Mouse (Mus musculus): ENCODE results near the gene Bcl6b. TPM values are rescaled to one million over a fixed set of nuclear protein-coding genes. Genes with fewer than 3 reads are reported as not detected.

Bcl6b gene
- total and polyA plus RNA-seq, 2 experiments from 2014 or later: 2.4 to 5.0 TPM

DNA sequence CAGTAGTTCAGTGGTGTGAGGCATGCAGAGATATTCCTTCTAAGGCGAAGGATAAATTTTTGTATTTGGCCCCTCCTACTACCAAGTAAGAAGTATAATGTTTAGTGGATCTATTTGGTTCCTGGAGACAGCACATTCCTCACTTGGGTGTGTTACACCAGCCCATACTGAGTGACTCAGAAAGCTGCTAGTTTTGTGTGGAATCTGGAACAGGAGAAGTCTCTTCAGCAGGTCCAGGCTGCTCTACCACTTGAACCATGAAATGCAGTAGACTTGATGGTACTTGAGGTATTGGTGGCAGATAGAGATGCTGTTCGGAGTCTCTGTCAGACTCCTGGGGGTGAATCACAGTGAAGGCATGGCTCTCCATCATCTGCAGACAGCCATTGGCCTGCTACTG is 18.9 kb downstream of the Bcl6b start:
- 0 out of 2 replicates have a peak, but pooled peaks cover 7% of the 10 kb centered on the region for H3K4me1 ChIP-seq (ENCODE audit: insufficient read depth, low read length)
- ATAC-seq: no peak
- H3K36me3 ChIP-seq (ENCODE audit: insufficient read depth, low read length): no peaks in the 10 kb centered on the region
- TF ChIP-seq CTCF (IDR thresholded peaks at IDR 0.05; ENCODE audit: low read depth): no peak
- H3K9me3 ChIP-seq (ENCODE audit: low read length): no peaks in the 10 kb centered on the region
- H3K9ac ChIP-seq (replicated peaks; ENCODE audit: low read length): no peak overlapping the region
- no peak overlapping the region for H3K27ac ChIP-seq
- H3K4me2 ChIP-seq (ENCODE audit: low read depth, low read length): no peak overlapping the region
- no peak for DNase-seq (ENCODE audit: low spot score)
- H3K4me3 ChIP-seq (ENCODE audit: low read length): no peak overlapping the region
- WGBS: 88% methylated on average over 2 of the region's 2 CpGs
- no peaks in the 10 kb centered on the region for H3K27me3 ChIP-seq (ENCODE audit: insufficient read depth, low read length)

DNA sequence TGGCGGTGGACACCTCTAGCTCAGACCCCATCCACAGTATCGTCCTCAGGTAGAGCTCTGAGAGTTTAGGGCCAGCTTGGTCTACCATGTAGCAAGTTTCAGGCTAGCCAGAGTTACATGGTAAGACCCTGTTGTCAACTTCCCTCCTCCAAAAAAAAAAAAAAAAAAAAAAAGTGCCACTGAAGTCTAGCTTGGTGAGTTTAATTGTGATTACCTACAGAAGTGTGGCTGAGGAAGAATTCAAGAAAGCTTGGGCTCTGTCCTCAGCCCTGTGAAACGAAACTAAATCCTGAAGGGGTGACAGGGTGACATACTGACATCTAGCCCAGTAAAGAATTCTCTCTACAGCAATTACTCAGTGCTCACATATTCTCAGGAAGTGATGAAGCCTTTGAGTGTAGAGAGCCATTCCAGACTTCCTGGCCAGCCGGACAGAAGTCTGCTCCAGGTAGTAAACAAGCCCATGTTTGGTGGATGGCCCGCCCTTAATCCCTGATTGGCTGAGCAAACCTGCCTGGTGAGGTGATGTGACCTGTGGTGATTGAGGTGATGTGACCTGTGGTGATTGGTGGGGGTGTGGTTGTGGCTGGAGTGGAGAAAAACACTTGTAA is 20.7 kb downstream of the Bcl6b start:
- ATAC-seq: no peak
- 80% methylated on average over 5 of the region's 5 CpGs for WGBS

DNA sequence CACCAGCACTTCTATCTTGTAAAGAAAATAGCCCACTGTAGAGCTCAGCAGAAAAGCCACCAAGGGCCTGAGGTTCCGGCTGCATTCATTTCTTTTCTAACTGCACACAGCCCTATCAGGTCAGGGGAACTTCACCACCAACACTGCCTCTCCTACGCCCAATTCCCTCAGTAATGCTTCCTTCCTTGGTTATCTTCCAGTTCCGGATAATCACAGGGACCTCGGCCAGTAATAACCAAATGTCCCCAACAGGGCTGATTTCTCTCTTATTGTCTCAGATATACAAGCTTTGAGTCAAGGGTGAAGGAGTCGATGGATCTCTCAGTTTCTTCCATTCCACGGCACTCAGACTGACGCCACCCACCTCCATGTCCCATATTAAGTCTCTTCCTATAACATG is 22.3 kb downstream of the Bcl6b start:
- no peak for TF ChIP-seq CTCF (IDR thresholded peaks at IDR 0.05; ENCODE audit: low read depth)
- Histone ChIP-seq H3K36me3 (ENCODE audit: insufficient read depth, low read length) (no peaks in the 10 kb centered on the region), H3K4me1 (ENCODE audit: insufficient read depth, low read length) (no peaks in the 10 kb centered on the region), H3K27me3 (ENCODE audit: insufficient read depth, low read length) (no peaks in the 10 kb centered on the region), H3K9ac (replicated peaks; ENCODE audit: low read length) (no peak overlapping the region), H3K9me3 (ENCODE audit: low read length) (no peaks in the 10 kb centered on the region), H3K27ac (no peak overlapping the region), H3K4me2 (ENCODE audit: low read depth, low read length) (no peak overlapping the region), H3K4me3 (ENCODE audit: low read length) (no peak overlapping the region)
- no peak for DNase-seq (ENCODE audit: low spot score)
- no peak for ATAC-seq
- WGBS: 78% methylated on average over 7 of the region's 7 CpGs

More for the DNA sequence above, 20.7 kb downstream of the Bcl6b start:
- Histone ChIP-seq H3K36me3 (ENCODE audit: insufficient read depth, low read length) (no peaks in the 10 kb centered on the region), H3K4me3 (ENCODE audit: low read length) (no peak overlapping the region), H3K9ac (replicated peaks; ENCODE audit: low read length) (no peak overlapping the region), H3K4me1 (ENCODE audit: insufficient read depth, low read length) (0 out of 2 replicates have a peak, but pooled peaks cover 3% of the 10 kb centered on the region), H3K27me3 (ENCODE audit: insufficient read depth, low read length) (no peaks in the 10 kb centered on the region), H3K4me2 (ENCODE audit: low read depth, low read length) (no peak overlapping the region), H3K27ac (no peak overlapping the region), H3K9me3 (ENCODE audit: low read length) (no peaks in the 10 kb centered on the region)
- TF ChIP-seq CTCF (IDR thresholded peaks at IDR 0.05; ENCODE audit: low read depth): no peak
- no peak for DNase-seq (ENCODE audit: low spot score)

DNA sequence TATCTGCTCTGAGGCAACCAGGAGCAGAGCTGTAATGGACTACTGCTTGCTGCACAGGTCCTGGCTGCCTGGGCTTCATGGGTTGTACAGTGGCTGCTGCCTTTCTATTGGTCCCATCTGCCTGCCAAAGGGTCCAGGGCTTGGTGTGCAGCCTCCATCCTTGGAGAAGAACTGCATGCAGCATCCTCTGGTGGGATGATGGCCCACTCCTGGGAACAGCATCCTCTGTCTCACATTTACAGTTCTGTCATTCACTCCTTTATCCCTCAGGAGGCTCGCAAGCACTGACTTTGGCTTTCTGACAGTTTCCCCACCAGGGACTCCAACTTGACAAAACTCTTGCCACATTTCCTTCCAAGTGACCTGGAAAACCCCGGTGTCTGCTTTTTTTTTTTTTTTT is 22.8 kb downstream of the Bcl6b start:
- no peak overlapping the region for H3K4me2 ChIP-seq (ENCODE audit: low read depth, low read length)
- H3K9me3 ChIP-seq (ENCODE audit: low read length): no peaks in the 10 kb centered on the region
- DNase-seq (ENCODE audit: low spot score): no peak
- H3K9ac ChIP-seq (replicated peaks; ENCODE audit: low read length): no peak overlapping the region
- H3K27ac ChIP-seq: no peak overlapping the region
- no peak overlapping the region for H3K4me3 ChIP-seq (ENCODE audit: low read length)
- H3K27me3 ChIP-seq (ENCODE audit: insufficient read depth, low read length): no peaks in the 10 kb centered on the region
- 55% methylated on average over 2 of the region's 2 CpGs for WGBS
- H3K36me3 ChIP-seq (ENCODE audit: insufficient read depth, low read length): no peaks in the 10 kb centered on the region
- H3K4me1 ChIP-seq (ENCODE audit: insufficient read depth, low read length): no peaks in the 10 kb centered on the region
- ATAC-seq: no peak
- no peak for TF ChIP-seq CTCF (IDR thresholded peaks at IDR 0.05; ENCODE audit: low read depth)

DNA sequence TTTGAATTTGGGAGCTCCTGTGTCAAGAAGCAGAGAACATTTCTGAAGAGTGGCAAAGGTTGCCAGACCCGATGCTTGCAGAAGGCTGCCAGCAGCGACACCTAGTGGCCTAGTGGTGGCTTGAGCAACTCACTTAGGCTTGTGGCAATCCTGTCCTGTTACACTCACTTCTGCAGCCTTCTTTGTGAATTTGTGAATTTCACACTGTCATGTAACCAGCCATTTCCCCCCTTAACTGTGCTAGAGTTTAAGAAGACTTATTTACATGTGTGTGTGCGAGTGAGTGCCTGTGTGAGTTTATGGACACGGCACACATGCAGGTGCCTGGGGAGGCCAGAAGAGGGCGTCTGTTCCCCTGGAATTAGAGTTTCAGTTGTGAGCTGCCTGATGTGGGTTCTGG is 27.9 kb downstream of the Bcl6b start:
- WGBS: 39% methylated on average over 5 of the region's 5 CpGs
- ATAC-seq: no peak

DNA sequence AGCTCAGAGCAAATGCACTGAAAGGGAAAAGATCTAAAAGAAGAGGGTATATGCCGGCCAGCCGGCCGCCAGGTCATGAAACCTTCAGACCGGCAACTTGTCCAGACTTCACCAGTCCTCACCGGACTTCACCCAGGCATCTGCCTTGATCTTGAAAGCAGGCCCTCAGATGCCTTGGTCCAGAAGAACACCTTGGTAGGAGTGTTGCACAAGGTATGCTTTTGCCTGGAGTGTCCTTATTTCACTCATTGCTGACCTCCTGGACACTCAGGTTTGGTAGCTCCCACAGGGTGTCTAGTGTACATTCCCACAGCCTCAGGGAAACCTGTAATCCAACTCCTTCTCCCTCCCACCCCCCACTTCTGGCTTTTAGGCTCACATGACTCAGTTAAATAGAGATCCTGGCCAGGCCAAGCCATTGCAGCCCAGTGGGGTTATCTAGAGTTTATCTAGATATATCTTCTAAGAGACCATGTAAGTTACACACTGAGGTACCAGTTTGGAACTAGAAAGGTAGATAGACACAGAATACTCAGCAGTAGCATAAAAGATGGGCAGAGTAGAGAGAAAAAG is 29.5 kb downstream of the Bcl6b start:
- H3K36me3 ChIP-seq (ENCODE audit: insufficient read depth, low read length): no peaks in the 10 kb centered on the region
- DNase-seq (ENCODE audit: low spot score) (no peak), ATAC-seq (no peak)
- WGBS: 77% methylated on average over 5 of the region's 5 CpGs
- no peak overlapping the region for H3K4me2 ChIP-seq (ENCODE audit: low read depth, low read length)
- TF ChIP-seq CTCF (IDR thresholded peaks at IDR 0.05; ENCODE audit: low read depth): no peak
- H3K27ac ChIP-seq: no peak overlapping the region
- no peaks in the 10 kb centered on the region for H3K9me3 ChIP-seq (ENCODE audit: low read length)
- no peak overlapping the region for H3K4me3 ChIP-seq (ENCODE audit: low read length)
- no peaks in the 10 kb centered on the region for H3K27me3 ChIP-seq (ENCODE audit: insufficient read depth, low read length)
- H3K9ac ChIP-seq (replicated peaks; ENCODE audit: low read length): no peak overlapping the region
- H3K4me1 ChIP-seq (ENCODE audit: insufficient read depth, low read length): 0 out of 2 replicates have a peak, but pooled peaks cover 2% of the 10 kb centered on the region

More for the DNA sequence above, 27.9 kb downstream of the Bcl6b start:
- Histone ChIP-seq H3K4me2 (ENCODE audit: low read depth, low read length) (no peak overlapping the region), H3K4me3 (ENCODE audit: low read length) (no peak overlapping the region), H3K9ac (replicated peaks; ENCODE audit: low read length) (no peak overlapping the region), H3K27me3 (ENCODE audit: insufficient read depth, low read length) (no peaks in the 10 kb centered on the region), H3K27ac (no peak overlapping the region), H3K36me3 (ENCODE audit: insufficient read depth, low read length) (no peaks in the 10 kb centered on the region), H3K9me3 (ENCODE audit: low read length) (no peaks in the 10 kb centered on the region), H3K4me1 (ENCODE audit: insufficient read depth, low read length) (0 out of 2 replicates have a peak, but pooled peaks cover 2% of the 10 kb centered on the region)
- TF ChIP-seq CTCF (IDR thresholded peaks at IDR 0.05; ENCODE audit: low read depth): peak; percentile 97
- DNase-seq (ENCODE audit: low spot score): peak; percentile 93

DNA sequence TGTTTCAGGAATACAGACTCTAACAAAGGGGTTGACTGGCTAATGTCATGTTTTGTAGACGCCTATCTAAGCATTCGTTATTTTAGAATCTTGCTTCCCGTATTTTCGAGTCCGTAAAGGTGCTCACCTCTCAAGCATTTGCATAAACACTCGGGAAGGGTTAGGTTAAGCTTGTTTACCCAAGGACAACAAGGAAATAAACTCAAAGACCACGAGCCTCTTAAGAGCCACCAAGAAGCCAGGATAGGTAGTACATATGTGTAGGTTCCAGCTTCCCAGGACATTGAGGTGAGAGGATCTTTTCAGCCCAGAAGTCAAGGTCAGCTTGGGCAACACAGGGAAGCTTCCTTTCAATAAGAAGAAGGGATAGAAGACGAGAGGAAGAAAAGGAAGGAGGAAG is 30.5 kb downstream of the Bcl6b start:
- no peak for DNase-seq (ENCODE audit: low spot score)
- WGBS: 83% methylated on average over 8 of the region's 8 CpGs
- TF ChIP-seq CTCF (IDR thresholded peaks at IDR 0.05; ENCODE audit: low read depth): no peak

More for the DNA sequence above, 30.5 kb downstream of the Bcl6b start:
- H3K36me3 ChIP-seq (ENCODE audit: insufficient read depth, low read length): no peaks in the 10 kb centered on the region
- no peaks in the 10 kb centered on the region for H3K9me3 ChIP-seq (ENCODE audit: low read length)
- no peak overlapping the region for H3K27ac ChIP-seq
- H3K27me3 ChIP-seq (ENCODE audit: insufficient read depth, low read length): no peaks in the 10 kb centered on the region
- ATAC-seq: no peak
- no peak overlapping the region for H3K9ac ChIP-seq (replicated peaks; ENCODE audit: low read length)
- H3K4me2 ChIP-seq (ENCODE audit: low read depth, low read length): no peak overlapping the region
- no peak overlapping the region for H3K4me3 ChIP-seq (ENCODE audit: low read length)
- 0 out of 2 replicates have a peak, but pooled peaks cover 2% of the 10 kb centered on the region for H3K4me1 ChIP-seq (ENCODE audit: insufficient read depth, low read length)

Measured in hindbrain, postnatal 0 days (tissue).